Mouse (Mus musculus): ENCODE measurements around the gene Cabcoco1. TPM values are rescaled to one million over a fixed set of nuclear protein-coding genes. Genes with fewer than 3 reads are reported as not detected.

Gene Cabcoco1
- polyA plus RNA-seq (2014; fragmentation: Illumina TruSeq; extraction: RNeasy Lipid Tissue Mini Kit (QIAGEN cat#74804); ENCODE audit: low read depth, low replicate concordance) = 8.2 TPM

DNA sequence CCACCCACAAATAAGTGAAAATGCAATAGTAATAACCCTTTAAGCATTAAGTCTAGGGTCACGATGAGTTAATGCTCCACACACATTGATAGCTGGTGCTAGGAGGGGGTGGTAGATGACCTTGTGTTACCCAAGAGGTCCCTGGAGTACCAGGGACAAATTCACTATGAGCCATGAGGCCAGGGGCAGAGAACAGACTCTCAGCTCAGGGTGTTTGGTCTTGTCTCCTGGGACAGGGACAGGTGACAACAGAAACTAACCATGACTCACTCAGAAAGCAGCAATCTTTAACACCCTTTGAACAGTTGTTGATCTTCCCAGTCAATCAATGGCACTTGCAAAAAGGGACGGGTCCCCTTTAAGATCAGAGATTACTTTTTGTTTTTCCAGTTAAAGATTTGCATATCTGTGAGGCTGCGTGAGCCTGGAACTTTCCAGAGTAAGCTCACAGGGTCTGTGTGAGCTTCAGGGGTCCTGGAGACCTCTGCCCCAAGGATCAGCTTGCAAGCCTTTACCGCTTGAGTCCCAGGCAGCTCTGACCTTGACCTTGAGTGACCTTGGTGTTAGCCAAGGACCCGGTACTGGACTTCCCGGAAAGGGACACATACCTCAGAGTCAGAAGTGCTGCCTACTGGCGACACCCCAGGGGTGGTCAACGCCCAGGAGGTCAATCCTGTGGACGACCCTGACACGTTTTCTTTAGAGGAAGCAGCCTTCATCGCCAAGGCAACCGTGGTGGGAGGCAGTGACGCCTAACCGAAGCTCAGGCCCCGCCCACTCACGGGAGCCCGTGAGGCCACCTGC lies at the start of gene Cabcoco1:
TSS of gene Cabcoco1 (minus strand) at position 758 of the 804 bp plus-strand sequence.

Other genes with a start within 250 kb of the Cabcoco1 start
- gene Tmem26, start 181.8 kb upstream of the Cabcoco1 start, polyA plus RNA-seq (2014; fragmentation: Illumina TruSeq; extraction: RNeasy Lipid Tissue Mini Kit (QIAGEN cat#74804); ENCODE audit: low read depth, low replicate concordance) = 0.72 TPM